In the genomic region with DNA sequence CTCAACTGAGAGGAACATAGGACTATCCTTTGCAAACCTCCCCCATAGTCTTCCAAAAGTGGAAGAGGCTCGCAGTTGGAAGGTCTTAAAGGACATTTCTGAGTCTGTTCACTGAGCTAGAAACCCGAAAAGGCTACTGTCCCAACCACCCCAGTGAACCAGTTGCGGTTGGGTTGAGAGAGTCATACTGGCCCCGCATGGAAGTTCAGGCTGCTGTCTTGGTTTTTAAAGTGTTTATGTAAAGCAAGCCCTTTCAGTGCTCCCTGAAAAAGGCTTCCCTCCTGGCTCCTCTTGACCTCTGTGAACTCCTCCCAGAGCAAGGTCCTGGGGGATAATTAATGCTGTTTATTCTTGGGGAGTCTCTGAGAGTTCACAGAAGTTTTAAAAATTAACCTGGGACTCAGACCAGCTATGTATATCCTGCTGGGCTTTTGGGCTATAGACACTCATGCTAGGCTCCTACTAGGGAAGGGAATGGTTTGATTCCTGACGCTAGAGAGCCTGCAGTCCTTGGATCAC, we compare ENCODE assay signal across 30 mouse cellular contexts. TPM values are rescaled to one million over a fixed set of nuclear protein-coding genes. Genes with fewer than 3 reads are reported as not detected.
A peak's percentile ranks its signal among the peaks of the same experiment; 100 is the strongest.
DNase-seq lines count a peak whose midpoint lies in the region; ATAC-seq and TF ChIP-seq lines count a peak whose summit lies in the region.
"Had no signal": no experiment of that assay in that cellular context is flagged by ENCODE, and none has a peak within 500 bp of the region (broad histone marks: within the 10 kb centered on the region; RNA-seq: fewer than 3 reads in every experiment).

No protein-coding gene starts in this region.

- no peaks in the 10 kb centered on the region for H3K9me3 ChIP-seq in intestine, embryonic 14.5 days (ENCODE audit: control insufficient read depth, low read length)
- H3K9me3 ChIP-seq in intestine, postnatal 0 days (ENCODE audit: control insufficient read depth) = no peaks in the 10 kb centered on the region
- H3K9me3 ChIP-seq in intestine, embryonic 15.5 days = no peaks in the 10 kb centered on the region
- H3K9me3 ChIP-seq in kidney, postnatal 0 days (replicated peaks; ENCODE audit: low read length) = no peaks in the 10 kb centered on the region
- no peaks in the 10 kb centered on the region for H3K9me3 ChIP-seq in liver, embryonic 11.5 days (ENCODE audit: control insufficient read depth, low read length)
- H3K9me3 ChIP-seq: heart, embryonic 15.5 days; liver, embryonic 15.5 days; lung, embryonic 15.5 days; midbrain, embryonic 12.5 days; neural tube, embryonic 12.5 days had no signal

- no peak for ATAC-seq in intestine, embryonic 14.5 days (replicated peaks; ENCODE audit: low FRiP score, low TSS enrichment, low read depth)
- no peak for ATAC-seq in intestine, postnatal 0 days
- peak; percentile 31; the same call in 1 of the 2 replicates for ATAC-seq in intestine, embryonic 15.5 days
- ATAC-seq in kidney, postnatal 0 days (replicated peaks; ENCODE audit: low FRiP score, low read depth) = no peak; the same call in 1 of the 2 replicates
- no peak for ATAC-seq in liver, embryonic 11.5 days (replicated peaks; ENCODE audit: low FRiP score)
- ATAC-seq: forebrain, embryonic 14.5 days; hindbrain, embryonic 16.5 days; Patski had no signal

- TF ChIP-seq CTCF in intestine, postnatal 0 days (IDR thresholded peaks at IDR 0.05; ENCODE audit: low read depth) = no peak
- no peak for TF ChIP-seq CTCF in kidney, postnatal 0 days (IDR thresholded peaks at IDR 0.05; ENCODE audit: low read depth)

- 24% methylated on average over 5 of the region's 5 CpGs for WGBS in intestine, embryonic 14.5 days
- WGBS in intestine, postnatal 0 days = 36% methylated on average over 5 of the region's 5 CpGs
- WGBS in intestine, embryonic 15.5 days = 27% methylated on average over 5 of the region's 5 CpGs
- WGBS in kidney, postnatal 0 days = 36% methylated on average over 5 of the region's 5 CpGs
- WGBS in liver, embryonic 11.5 days = 53% methylated on average over 5 of the region's 5 CpGs

- no peak overlapping the region for H3K4me3 ChIP-seq in intestine, embryonic 14.5 days (ENCODE audit: low read depth, low read length)
- no peak overlapping the region for H3K4me3 ChIP-seq in intestine, postnatal 0 days (ENCODE audit: low read depth, low read length)
- H3K4me3 ChIP-seq in intestine, embryonic 15.5 days (replicated peaks) = no peak overlapping the region
- H3K4me3 ChIP-seq in kidney, postnatal 0 days (replicated peaks; ENCODE audit: low read depth, low read length) = no peak overlapping the region
- H3K4me3 ChIP-seq in liver, embryonic 11.5 days (ENCODE audit: low read depth, low read length) = no peak overlapping the region
- H3K4me3 ChIP-seq: heart, adult 2 months; heart, embryonic 15.5 days; layer of hippocampus, adult 2 months; liver, embryonic 15.5 days; lung, embryonic 15.5 days; midbrain, embryonic 12.5 days; myocyte; neural tube, embryonic 12.5 days had no signal

- H3K4me1 ChIP-seq in intestine, embryonic 14.5 days (replicated peaks; ENCODE audit: control insufficient read depth, insufficient read depth, low read length) = peaks cover 41% of the 10 kb centered on the region
- peaks cover 4% of the 10 kb centered on the region; the same call in 1 of the 2 replicates for H3K4me1 ChIP-seq in intestine, postnatal 0 days (replicated peaks; ENCODE audit: control insufficient read depth, insufficient read depth, low read length)
- peaks cover 67% of the 10 kb centered on the region for H3K4me1 ChIP-seq in intestine, embryonic 15.5 days (replicated peaks)
- H3K4me1 ChIP-seq in kidney, postnatal 0 days (replicated peaks; ENCODE audit: insufficient read depth, low read length) = peaks cover 49% of the 10 kb centered on the region
- H3K4me1 ChIP-seq in liver, embryonic 11.5 days (replicated peaks; ENCODE audit: control insufficient read depth, insufficient read depth, low read length) = peaks cover 37% of the 10 kb centered on the region

- no peaks in the 10 kb centered on the region for H3K36me3 ChIP-seq in intestine, embryonic 14.5 days (ENCODE audit: control insufficient read depth, insufficient read depth, low read length)
- H3K36me3 ChIP-seq in intestine, postnatal 0 days (ENCODE audit: control insufficient read depth, insufficient read depth) = no peaks in the 10 kb centered on the region
- H3K36me3 ChIP-seq in intestine, embryonic 15.5 days = no peaks in the 10 kb centered on the region
- H3K36me3 ChIP-seq in kidney, postnatal 0 days (ENCODE audit: insufficient read depth, low read length) = no peaks in the 10 kb centered on the region
- no peaks in the 10 kb centered on the region for H3K36me3 ChIP-seq in liver, embryonic 11.5 days (ENCODE audit: control insufficient read depth, insufficient read depth, low read length)
- H3K36me3 ChIP-seq: heart, embryonic 15.5 days; liver, embryonic 15.5 days; lung, embryonic 15.5 days; midbrain, embryonic 12.5 days; neural tube, embryonic 12.5 days had no signal

- H3K27me3 ChIP-seq in intestine, embryonic 14.5 days (replicated peaks; ENCODE audit: control insufficient read depth, insufficient read depth, low read length) = no peaks in the 10 kb centered on the region
- no peaks in the 10 kb centered on the region for H3K27me3 ChIP-seq in intestine, postnatal 0 days (replicated peaks; ENCODE audit: control insufficient read depth, insufficient read depth, low read length)
- no peaks in the 10 kb centered on the region for H3K27me3 ChIP-seq in intestine, embryonic 15.5 days (replicated peaks)
- H3K27me3 ChIP-seq in kidney, postnatal 0 days (ENCODE audit: insufficient read depth, low read length) = no peaks in the 10 kb centered on the region
- 0 out of 2 replicates have a peak, but pooled peaks cover 2% of the 10 kb centered on the region for H3K27me3 ChIP-seq in liver, embryonic 11.5 days (replicated peaks; ENCODE audit: control insufficient read depth, insufficient read depth, low read length)
- H3K27me3 ChIP-seq: liver, embryonic 15.5 days; lung, embryonic 15.5 days; neural tube, embryonic 12.5 days; Patski had no signal

- no peak overlapping the region; the same call in 1 of the 2 replicates for H3K4me2 ChIP-seq in intestine, embryonic 14.5 days (ENCODE audit: low read length)
- no peak overlapping the region for H3K4me2 ChIP-seq in intestine, postnatal 0 days (replicated peaks; ENCODE audit: low read depth)
- H3K4me2 ChIP-seq in intestine, embryonic 15.5 days (replicated peaks) = 0 out of 2 replicates have a peak overlapping the region, but pooled peaks have one; percentile 3
- H3K4me2 ChIP-seq in kidney, postnatal 0 days (ENCODE audit: low read length) = no peak overlapping the region
- H3K4me2 ChIP-seq in liver, embryonic 11.5 days = no peak overlapping the region
- H3K4me2 ChIP-seq: heart, embryonic 15.5 days; liver, embryonic 15.5 days; lung, embryonic 15.5 days; midbrain, embryonic 12.5 days; neural tube, embryonic 12.5 days had no signal

- peak overlapping the region; percentile 14; the same call in 1 of the 2 replicates for H3K27ac ChIP-seq in intestine, embryonic 14.5 days (ENCODE audit: low read depth)
- no peak overlapping the region for H3K27ac ChIP-seq in intestine, postnatal 0 days (ENCODE audit: low read depth, low read length)
- no peak overlapping the region for H3K27ac ChIP-seq in intestine, embryonic 15.5 days
- H3K27ac ChIP-seq in kidney, postnatal 0 days = peak overlapping the region; percentile 47
- no peak overlapping the region for H3K27ac ChIP-seq in liver, embryonic 11.5 days (ENCODE audit: low read depth, low read length)
- H3K27ac ChIP-seq: heart, adult 2 months; heart, embryonic 15.5 days; layer of hippocampus, adult 2 months; liver, embryonic 15.5 days; lung, embryonic 15.5 days; midbrain, embryonic 12.5 days; neural tube, embryonic 12.5 days had no signal

- no peak overlapping the region for H3K9ac ChIP-seq in intestine, embryonic 14.5 days (ENCODE audit: low read length)
- H3K9ac ChIP-seq in intestine, postnatal 0 days (ENCODE audit: low read depth, low read length) = no peak overlapping the region
- no peak overlapping the region for H3K9ac ChIP-seq in intestine, embryonic 15.5 days
- H3K9ac ChIP-seq in kidney, postnatal 0 days (ENCODE audit: low read depth, low read length) = no peak overlapping the region
- no peak overlapping the region for H3K9ac ChIP-seq in liver, embryonic 11.5 days (ENCODE audit: low read depth, low read length)
- H3K9ac ChIP-seq: heart, embryonic 15.5 days; liver, embryonic 15.5 days; lung, embryonic 15.5 days; midbrain, embryonic 12.5 days; neural tube, embryonic 12.5 days had no signal

- no peak for DNase-seq in intestine, embryonic 14.5 days (ENCODE audit: low spot score)
- peak; percentile 31 to 69 for DNase-seq in kidney, adult 8-10 months
- no peak for DNase-seq in kidney, postnatal 0 days (ENCODE audit: low spot score)
- no peak for DNase-seq in liver, embryonic 11.5 days (ENCODE audit: low spot score)
- DNase-seq in cerebellum, adult 9-10 months = no peak
- no peak for DNase-seq in gastrocnemius, postnatal 25 days
- DNase-seq: adrenal gland, postnatal 10 days; cerebellum, adult 2 months; cerebellum, postnatal 36 days; gastrocnemius, postnatal 36 days; heart, adult 2 months; layer of hippocampus, postnatal 36 days; liver; right cerebral cortex, adult 18-20 months; spleen, adult 18-20 months; thymus, adult 2 months had no signal

RNA-seq across cellular contexts. Expression of a gene that starts 33.1 kb away (rescaled TPM):
- polyA plus RNA-seq in intestine, embryonic 14.5 days (2014; fragmentation: Nextera tagmentation; extraction: Ambion mirVana) = 10.4 and 10.8 TPM in 2 replicates
- 6.2 and 7.8 TPM in 2 replicates for polyA plus RNA-seq in intestine, postnatal 0 days (2015; fragmentation: Nextera tagmentation; extraction: Ambion mirVana)
- 5.7 and 6.1 TPM in 2 replicates for polyA plus RNA-seq in intestine, embryonic 15.5 days (2015; fragmentation: Nextera tagmentation; extraction: Ambion mirVana)
- 14.8 and 16.0 TPM in 2 replicates for polyA plus RNA-seq in kidney, postnatal 0 days (2015; fragmentation: Nextera tagmentation; extraction: Ambion mirVana)
- polyA plus RNA-seq in liver, embryonic 11.5 days (2014; fragmentation: Nextera tagmentation; extraction: Ambion mirVana) = 2.3 and 3.0 TPM in 2 replicates
- 1 to 10 TPM; 2.9 to 3.3 TPM for total RNA-seq in gastrocnemius, postnatal 25 days (2021)
- total RNA-seq: megakaryocyte progenitor cell, adult 5-6 weeks; MEL had no signal

Comparison
In these comparisons a context has a peak if more than half of its experiments do, and no peak if none do; other contexts are left out.
1. DNase-seq: peak in kidney, adult 8-10 months (2 of 2); none in intestine, embryonic 14.5 days (single experiment), kidney, postnatal 0 days (single experiment), liver, embryonic 11.5 days (single experiment), cerebellum, adult 9-10 months (single experiment) and gastrocnemius, postnatal 25 days (single experiment).
2. H3K27ac ChIP-seq: peak in intestine, embryonic 14.5 days (single experiment) and kidney, postnatal 0 days (single experiment); none in intestine, postnatal 0 days (single experiment), intestine, embryonic 15.5 days (single experiment) and liver, embryonic 11.5 days (single experiment).